Mouse (Mus musculus) ovary, postnatal 14 days (tissue): ENCODE data around the gene 3110009E18Rik.

Experiments
- DNase-seq: peaks from one replicate; pipeline ENCODE4 v3.0.0; 2022; ENCODE audit warnings: low spot score

Gene 3110009E18Rik

DNA sequence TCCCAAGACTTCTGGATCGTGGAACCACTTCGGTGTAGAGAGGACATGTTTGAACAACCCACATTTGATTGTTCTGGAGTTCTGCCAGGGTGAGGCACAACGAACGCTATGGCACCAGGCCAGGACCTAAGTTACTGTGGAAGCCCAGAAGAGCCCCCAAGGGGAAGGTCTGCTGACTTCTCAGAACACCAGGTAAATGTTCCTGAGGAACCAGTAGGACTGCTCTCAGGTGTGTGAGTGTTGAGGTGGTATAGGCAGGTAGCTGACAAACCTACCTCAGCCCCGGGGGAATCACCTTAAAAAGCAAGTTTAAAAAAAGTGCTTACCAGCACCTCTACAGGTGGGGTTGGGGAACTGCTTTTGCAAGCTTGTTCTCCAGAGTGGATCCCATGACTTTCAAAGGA lies 15.4 kb upstream of the 3110009E18Rik start:
- no peak for DNase-seq

DNA sequence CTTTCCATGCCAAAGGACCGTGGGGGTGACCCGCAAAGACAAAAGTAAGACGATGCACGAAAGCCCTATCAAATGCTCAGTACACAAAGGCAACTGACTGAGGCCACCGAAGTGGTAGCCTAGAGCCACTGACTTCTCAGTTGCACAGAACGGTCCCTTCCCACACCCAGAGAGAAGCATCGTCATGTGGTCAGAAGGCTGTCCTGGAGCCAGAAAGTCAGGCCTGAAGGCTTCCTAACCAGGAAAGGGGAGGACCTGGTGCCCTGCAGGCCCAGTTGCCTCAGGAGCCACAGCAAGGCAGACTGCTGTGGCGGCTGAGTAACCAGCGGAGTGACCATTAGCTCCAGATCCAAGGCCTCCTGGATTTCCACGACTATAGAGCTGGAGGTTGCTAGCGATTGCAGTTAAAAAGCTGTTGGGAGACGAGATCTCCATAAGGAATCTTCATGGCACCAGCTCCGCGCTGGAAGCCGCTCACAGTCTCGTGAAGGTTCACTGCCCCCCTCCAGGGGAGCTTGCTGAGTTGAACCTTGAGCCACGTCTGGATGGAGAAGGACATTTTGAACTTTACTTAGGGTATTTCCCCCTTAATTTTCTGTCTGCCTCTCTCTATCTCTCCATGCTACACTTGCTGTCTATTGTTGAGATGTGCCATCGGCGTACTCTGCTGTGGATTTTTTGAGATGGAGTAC lies 11.1 kb upstream of the 3110009E18Rik start:
- no peak for DNase-seq

DNA sequence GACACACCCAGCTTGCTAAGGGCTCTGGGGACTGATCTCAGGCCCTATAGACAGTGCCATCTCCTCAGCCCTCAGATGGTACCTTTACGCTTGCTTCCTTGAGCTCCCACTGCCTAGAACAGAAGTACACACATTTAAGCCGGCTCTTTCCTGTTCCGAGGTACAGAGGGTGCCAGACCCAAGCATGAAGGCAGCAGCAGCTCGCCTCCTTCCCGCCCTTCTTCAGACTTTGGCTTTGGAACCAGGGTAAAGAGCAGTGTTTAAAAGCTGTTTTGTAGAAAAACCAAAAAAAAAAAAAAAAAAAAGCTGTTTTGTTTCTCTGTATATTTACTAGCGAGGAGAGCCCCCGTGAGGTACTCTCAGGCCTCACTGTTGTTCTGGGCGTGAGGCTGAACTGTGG lies 9.2 kb upstream of the 3110009E18Rik start:
- DNase-seq: no peak

DNA sequence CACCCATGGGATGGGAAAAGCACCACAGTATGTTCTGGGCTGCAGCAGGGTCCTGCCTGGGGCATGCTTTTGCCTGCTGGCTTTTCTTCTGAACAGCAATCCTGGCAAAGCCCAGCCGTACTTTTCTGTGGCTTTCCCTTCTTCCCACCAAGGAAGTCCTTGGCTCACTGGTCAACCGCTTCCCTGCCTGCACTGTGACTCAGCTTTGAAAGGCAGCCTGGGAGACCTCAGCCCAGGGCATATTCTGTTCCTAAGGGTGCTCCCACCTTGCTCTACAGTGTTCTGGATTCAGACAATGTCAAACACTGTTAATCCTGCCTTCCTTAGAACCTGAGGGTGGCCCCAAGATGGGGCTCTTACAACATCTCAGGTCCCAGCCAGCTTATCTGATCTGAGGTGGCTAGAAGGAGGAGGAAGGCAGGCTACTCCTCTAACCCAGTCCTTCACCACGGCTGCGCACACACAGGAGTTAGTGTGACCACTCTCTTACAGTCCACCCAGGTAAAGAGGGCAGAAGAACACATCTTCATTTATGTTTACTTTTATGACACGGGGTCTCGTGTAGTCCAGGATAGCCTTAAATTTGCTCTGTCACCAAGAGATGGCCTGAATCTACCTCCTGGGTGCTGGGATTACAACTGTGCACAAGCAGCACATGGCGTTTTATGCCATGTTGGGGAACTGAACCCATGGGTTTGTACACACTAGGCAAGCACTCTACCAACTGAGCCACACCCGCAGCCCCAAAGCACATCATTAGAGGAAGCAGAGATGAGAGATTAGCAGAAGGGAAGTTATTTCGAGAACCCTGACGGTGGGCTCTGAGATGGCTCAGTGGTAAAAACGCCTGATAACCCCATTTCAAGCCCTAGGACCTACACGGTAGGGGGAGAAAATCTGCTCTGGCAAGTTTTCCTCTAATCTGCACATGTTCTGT lies 8.5 kb upstream of the 3110009E18Rik start:
- DNase-seq: no peak

DNA sequence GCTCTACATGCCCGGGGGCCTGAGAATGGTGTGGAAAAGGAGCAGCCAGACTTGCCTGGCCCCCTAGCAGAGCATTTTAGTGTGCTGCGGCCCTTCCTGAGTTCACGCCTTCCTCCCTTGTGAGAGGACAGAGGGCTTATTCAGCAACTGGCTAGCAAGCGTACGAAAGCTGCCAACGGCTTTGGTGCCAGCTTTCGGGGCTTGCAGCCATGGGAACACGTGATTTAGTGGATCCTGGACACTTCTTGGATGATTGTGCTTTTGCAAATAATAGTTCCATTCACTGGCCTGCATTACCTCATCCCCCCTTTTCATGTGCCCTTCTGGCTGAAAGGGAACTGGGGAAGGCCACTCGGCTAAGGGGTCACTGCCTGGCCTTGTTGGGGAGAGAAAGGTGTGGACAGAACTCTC lies 5.3 kb upstream of the 3110009E18Rik start:
- DNase-seq: peak; percentile 44

DNA sequence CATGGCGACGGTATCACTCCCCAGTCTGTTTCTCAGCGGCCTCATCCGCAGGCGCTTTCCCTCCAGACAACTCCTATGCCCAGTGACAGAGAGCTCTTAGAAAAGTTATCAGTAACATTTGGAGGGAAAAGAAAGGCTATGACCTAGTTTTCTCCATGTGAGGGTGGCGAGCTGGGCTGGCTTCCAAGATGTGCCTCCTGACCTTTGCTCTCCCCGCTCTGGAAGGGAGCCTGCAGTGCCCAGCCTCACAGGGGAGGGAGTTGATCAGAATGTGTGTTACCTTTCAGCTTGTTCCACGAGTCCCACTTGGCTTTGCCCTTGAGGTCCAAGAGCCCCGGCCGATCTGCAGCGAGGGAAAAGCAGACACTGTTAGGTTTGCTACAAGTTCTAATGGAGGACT lies 4.9 kb upstream of the 3110009E18Rik start:
- no peak for DNase-seq

DNA sequence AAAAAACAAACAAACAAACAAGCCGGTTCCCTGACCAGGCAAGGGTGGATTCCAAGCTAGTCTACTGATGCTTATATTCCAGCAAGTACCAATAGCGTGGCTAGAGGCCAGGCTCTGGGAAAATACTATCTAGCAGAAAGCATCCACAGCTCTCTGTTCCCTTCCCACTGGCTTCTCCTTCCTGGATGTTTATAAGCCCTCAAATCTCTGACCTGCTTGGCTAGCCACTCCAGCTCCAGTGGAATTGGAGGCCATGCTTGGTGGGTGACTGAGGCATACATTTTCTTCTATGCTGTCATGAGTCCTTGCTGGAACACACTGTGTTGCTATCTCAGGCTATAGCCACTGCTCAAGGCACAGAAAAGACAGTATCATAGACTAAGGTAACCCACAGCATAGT lies 2.1 kb upstream of the 3110009E18Rik start:
- no peak for DNase-seq

DNA sequence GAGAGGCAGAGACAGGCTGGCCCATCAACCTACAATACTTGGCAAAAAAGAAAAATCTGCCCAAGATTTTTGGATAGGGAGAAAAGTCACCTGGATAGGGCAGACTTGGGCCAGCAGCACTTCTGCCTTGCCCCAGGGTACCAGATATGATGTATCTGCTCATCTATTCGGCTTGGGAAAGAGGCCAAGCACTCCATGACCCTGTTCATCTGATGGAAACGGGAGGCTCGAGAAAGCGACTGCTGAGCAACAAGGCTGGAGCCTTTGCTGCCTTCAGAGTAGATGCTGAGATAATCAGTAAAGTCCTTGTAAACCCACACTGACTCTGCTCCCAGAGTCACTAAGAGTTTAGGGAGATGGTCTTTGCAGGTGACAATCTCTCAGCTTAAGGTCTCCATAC lies 1.6 kb upstream of the 3110009E18Rik start:
- DNase-seq: no peak

DNA sequence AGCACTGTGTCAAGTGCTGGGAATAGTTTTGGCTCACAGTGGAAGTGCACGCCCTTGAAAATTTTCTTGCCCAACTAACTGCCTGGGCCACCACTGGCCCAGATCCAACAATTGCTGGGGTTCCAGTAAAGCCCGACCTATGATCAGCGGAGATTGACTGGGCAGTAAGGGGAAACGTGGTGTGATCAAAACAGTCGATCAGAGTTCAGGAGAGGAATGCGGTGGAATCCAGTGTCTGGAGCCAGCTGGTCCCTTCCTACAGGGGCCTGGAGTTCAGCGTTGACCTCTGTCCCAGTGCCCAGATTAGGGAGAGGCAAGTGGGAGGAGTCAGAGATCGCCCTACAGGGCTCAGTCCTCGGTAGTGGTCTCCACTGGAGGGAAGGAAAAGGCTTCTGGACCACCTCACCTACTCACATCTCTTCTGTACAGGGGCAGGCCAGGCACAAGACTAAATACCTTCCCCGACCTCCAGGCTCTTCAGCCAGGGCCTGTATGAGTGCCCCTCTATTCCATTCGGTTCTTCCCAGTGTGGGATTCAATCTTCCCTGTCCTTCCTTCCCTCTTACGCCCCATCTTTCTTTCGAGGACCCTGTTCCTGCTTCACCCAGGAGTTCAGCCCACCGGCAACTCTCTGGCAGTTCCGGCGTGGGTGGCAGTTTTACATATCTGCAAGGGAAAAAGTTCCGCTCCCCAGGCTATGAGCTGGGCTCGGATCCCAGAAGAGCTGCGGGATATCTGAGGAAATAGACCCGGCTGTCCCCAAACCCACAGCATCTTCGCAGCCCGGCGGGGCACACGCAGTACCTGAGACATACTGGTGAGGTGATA lies 632 bp upstream of the 3110009E18Rik start:
- no peak for DNase-seq

DNA sequence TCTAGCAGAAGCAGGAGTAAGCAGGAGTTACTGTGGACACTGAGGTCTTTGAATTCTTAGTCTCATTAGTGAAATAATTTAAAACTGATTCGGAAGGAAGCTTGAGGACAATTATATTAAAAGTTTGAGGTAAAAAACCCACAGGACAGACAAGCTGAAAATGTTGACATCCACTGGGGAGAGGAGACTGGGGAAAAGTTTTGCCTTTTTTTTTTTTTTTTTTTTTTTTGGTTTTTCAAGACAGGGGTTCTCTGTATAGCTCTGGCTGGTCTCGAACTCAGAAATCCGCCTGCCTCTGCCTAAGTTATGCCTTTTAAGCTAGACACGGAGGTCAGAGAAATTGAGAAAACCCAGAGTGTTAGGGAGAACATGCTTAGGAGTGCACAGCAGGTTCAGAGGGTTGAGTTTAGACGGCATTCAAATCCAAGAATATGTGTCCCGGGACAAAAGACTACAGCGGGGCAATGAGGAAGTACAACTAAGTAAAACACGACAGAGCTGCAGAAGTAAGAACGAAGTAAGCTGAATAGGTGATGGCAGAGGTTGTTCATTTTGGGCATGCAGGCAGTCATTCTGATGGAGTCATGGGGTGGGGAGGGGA lies 1.0 kb downstream of the 3110009E18Rik start:
- DNase-seq: no peak

DNA sequence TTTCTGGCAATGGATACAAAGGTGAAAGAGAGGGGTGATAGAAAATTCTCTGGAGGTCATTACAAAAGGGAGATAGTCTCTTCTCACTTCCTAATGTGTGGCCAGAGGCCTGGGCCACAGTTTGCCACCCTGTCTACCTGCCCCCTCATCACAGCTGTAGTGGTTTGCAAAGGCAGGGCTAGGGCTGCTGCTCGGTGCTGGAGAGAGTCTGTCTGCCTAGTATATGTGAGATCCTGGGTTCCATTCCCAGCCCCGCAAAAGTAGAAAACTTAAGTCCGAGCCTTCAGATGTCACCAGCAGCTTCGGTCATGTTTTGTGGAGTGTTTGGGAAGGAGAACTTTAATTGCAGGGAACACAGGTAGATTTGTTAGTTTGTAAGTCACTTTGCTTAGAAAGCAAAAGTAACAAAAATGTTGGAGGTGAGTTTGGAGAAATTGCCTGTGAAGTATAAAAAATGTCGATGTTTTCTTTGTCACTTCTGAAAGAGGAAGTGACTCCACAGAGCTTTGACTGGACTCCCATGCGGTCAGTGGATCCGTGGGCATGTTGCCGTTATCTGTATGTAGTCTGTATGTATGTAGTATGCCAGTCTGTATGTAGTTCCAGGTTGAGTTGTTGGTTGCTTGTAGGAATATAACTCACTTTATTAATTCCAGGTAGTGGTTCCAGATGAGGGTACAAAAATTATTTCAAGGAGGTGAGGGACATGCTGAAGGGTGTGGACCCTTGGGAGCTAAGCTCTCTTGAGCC lies 1.8 kb downstream of the 3110009E18Rik start:
- no peak for DNase-seq

DNA sequence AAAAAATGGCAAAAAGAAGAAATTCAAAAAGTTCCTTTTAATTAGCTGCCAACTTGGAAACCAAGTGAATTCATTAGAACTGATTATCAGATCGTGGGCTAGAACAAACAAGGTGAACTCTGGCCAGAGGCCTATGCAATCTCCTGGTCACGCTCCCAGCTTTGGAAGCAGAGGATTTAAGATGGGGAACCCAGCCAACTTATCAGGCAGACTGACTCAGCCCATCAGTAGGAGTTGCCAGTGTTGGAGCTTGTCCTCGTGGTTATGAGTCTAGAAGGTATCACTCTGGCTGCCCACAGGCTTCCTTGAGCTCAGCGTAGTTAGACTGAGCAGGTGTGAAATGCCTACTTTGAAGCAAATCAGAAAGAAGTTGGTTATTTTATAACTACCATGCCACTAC lies 3.9 kb downstream of the 3110009E18Rik start:
- no peak for DNase-seq

DNA sequence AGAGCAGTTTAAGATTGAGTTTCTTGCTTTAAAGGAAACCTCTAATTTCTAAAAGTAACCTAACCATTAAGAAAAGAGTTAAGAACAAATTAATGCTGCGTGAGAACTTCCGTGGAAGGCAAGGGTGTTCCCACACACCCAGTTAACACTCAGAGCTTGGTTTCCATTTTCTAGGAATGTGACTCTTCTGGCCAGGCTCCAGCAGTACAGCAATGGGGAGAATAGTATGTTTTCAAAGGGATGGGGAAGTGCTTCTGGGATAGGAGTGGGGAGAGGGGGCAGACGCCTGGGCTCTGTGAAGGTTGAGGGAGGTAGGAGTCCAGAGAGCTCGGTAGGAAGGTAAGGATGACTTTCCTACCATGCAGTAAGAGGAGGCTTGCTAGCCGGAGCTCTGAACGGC lies 4.5 kb downstream of the 3110009E18Rik start:
- no peak for DNase-seq

DNA sequence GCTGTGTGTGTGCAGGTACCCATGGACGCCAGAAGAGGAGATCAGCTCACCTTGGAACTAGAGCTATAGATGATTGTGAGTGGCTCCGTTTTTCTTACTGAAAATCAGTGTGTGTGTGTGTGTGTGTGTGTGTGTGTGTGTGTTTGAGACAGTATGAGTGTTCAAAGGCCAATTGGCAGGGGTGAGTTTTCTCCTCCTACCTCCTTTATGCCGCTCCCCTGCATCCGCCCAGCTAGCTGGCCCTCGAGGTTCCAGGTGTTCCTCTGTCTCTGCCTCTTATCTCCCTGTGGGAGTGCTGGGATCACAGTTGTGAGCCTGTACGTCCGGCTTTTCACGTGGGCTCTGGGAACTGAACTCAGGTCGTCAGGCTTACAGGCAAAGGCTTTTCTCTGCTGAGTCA lies 5.3 kb downstream of the 3110009E18Rik start:
- no peak for DNase-seq

DNA sequence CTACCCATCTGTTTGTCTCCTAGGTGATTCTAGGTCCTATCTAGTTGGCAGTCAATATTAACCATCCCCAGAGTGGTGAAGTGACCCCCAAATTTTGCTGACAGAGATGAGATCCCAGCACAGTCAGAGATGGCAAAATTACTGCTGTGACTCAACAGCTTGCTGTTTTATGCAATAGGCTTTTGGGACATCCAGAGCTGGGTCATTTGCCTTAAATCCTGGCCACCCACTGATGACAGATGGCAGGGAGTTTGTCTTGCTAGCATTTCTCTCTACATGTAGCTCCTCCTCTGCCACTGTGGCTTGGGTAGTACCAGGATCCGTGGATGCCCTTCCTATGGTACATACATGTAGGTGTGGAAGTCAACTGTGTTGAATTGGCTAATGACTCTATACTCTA lies 11.4 kb downstream of the 3110009E18Rik start:
- DNase-seq: no peak

DNA sequence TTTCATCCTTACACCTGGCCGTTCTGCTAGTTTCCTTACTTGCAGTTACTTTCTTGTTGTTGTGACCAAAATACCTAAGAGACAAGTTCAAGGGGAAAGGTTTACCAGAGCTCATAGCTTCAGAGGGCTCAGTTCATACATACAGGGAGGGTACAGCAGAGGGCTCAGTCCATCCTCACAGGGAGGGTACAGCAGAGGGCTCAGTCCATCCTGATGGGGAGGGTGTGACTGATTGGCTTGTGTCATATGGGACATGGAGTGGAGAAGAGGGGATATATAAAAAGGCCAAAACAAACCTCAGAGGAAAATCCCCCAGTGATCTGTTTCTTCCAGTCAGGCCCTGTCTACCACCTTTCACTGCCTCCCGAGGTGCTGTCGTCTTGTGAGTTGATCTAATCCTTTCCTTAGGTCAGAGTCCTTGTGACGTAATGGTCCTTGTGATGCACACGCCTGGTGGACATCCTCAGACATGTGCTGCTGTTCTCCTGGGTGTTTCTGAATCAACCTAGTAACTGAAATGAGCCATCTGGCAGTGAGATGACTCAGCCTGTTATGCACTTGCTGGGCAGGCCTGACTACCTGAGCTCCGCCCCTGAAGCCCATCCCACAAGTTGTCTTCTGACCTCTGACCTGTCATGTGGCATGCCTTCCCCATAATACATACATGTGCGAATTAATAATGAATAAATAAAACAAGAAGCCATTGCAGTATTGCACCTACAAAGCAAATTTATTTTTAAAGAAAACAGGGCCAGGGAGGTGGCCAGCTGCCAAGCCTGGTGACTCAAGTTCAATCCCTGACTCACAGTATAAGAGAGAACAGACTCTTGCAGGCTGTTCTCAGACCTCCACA lies 15.2 kb downstream of the 3110009E18Rik start:
- no peak for DNase-seq

DNA sequence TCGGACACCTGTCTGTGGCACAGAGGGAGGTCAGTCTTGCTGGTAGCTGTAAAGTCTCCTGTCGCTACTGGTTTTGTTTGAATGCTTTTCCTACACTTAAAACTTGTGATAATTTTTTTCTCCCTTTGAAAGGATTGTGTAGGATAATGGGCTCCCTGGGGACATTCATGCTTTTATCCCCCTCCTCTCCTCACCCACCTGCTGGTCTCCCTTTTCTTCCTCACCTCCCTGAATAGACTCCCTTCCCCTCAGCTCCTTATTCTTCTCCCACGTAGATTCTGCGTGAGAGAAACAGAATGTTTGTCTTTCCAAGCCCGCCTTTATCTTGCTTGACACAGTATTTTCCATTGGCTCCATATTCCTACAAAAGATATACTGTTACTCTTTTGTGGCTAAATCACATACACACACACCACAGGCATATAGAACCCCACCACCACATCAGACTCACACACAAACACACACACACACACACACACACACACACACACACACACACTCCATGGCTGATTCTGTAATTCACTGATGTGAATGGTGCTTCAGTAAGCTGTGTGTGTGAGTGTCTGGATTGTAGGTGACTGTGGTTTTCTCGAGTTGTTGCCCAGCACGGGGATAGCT lies 18.0 kb downstream of the 3110009E18Rik start:
- DNase-seq: no peak

DNA sequence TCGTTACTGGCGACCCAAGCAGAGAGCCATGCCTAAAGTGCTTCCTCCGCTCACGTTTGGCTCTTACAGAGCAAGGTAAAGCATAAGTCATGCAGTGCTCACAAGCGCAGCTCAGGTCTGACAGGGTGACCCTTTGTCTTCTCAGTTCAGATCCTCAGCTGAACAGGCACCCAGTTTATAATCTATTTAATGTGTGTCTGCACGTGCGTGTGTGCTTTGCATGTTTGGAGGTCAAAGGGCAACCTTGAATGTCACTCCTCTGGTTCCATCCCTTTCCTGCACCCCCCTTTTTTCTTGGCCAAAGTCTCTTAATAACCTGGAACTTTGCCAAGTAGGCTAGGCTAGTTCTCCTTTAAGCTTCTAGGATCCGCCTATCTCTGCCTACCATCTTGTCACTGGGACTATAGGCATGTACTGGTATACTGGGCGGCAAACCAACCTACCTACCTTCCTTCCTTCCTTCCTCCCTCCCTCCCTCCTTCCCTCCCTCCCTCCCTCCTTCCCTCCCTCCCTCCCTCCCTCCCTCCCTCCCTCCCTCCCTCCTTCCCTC lies 19.2 kb downstream of the 3110009E18Rik start:
- DNase-seq: no peak

DNA sequence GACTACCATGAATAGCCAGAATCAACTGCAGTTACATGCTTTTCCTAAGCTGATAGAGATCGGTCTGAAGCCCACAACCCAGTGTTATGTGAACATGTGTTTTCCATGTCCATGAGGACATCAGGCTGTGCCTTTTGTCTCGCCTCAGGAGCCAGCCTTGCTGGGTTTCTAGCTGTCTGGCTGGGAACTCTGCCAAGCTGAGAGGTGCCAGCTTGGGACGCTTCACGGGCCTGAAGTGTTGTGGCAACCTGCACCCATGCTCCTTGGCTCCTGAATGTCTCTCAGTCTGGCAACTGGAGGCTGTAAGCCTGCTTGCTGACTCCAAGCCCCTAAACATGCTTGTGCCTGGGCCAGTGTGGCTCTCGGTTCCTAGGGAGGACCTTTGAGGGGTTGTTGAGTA lies 21.6 kb downstream of the 3110009E18Rik start:
- no peak for DNase-seq
